Mouse (Mus musculus) heart, adult 2 months (tissue): ENCODE measurements around the gene Asap2.

Experiments
- CTCF ChIP-seq: fragments of 200-600 bp; IDR thresholded peaks from 2 replicates; pipeline ENCODE4 v1.8.1; 2022; ENCODE audit warnings: antibody characterized with exemption, mild to moderate bottlenecking, moderate library complexity
- EP300 ChIP-seq: fragments of 200-500 bp; IDR thresholded peaks from 2 replicates; pipeline ENCODE4 v1.6.1; 2011; ENCODE audit warnings: low read depth, low read length, control low read depth; ENCODE audit not compliant: insufficient read depth

DNA sequence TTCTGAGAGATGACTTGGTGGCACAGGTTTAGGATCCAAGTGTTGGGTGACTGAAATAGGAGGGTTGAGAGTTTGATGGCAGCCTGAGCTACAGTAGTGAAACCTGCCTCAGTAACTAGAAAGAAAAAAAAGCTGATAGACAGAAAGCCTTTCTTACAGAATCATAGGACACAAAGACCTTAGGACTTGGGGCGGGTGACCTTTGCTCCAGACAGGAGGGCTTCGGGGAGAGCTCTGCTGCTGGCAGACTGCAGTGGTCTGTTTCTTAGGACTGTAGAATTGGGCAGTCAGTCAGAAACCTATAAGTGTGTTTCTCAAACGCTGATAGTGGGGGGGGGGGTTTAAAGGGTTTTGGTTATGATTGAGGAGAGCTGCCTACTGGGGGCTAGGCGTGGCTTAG, 315.5 kb downstream of the Asap2 start:
- no peak for TF ChIP-seq CTCF
- TF ChIP-seq EP300 = no peak
